Mouse (Mus musculus) limb, embryonic 14.5 days (tissue): ENCODE results near the gene Ppp2ca. TPM values are rescaled to one million over a fixed set of nuclear protein-coding genes. Genes with fewer than 3 reads are reported as not detected.

ENCODE experiments used
- ATAC-seq: fragments of 200-750 bp; cut with Nextera tagmentation; 2 replicates; pipeline ENCODE4 v1.8.0; 2017; ENCODE audit warnings: low read depth, moderate number of reproducible peaks, moderate TSS enrichment; ENCODE audit not compliant: low FRiP score
- DNase-seq: peaks from one replicate; pipeline ENCODE4 v3.0.0-alpha.2; 2015; ENCODE audit warnings: low spot score
- H3K27ac ChIP-seq: fragments of 300-500 bp; sonication (generic); replicated peaks from 2 replicates; pipeline ENCODE4 v1.5.1; 2014; ENCODE audit warnings: low read depth, mild to moderate bottlenecking, low read length, moderate library complexity, mixed read lengths
- H3K27me3 ChIP-seq: fragments of 300-500 bp; sonication (generic); 2 replicates; pipeline ENCODE4 v1.6.1; 2014; ENCODE audit warnings: low read length, mixed read lengths; ENCODE audit not compliant: control insufficient read depth, insufficient read depth
- H3K36me3 ChIP-seq: fragments of 300-500 bp; sonication (generic); 2 replicates; pipeline ENCODE4 v1.6.1; 2014; ENCODE audit warnings: mild to moderate bottlenecking, low read length, moderate library complexity, mixed read lengths; ENCODE audit not compliant: control insufficient read depth, insufficient read depth
- H3K4me1 ChIP-seq: fragments of 300-500 bp; sonication (generic); 2 replicates; pipeline ENCODE4 v1.6.1; 2014; ENCODE audit warnings: antibody characterized with exemption, low read length, mixed read lengths; ENCODE audit not compliant: control insufficient read depth, insufficient read depth
- H3K4me2 ChIP-seq: fragments of 300-500 bp; sonication (generic); replicated peaks from 2 replicates; pipeline ENCODE4 v1.6.1; 2014; ENCODE audit warnings: low read depth, mild to moderate bottlenecking, low read length, moderate library complexity; ENCODE audit not compliant: severe bottlenecking
- H3K4me3 ChIP-seq: fragments of 300-500 bp; sonication (generic); replicated peaks from 2 replicates; pipeline ENCODE4 v1.5.1; 2014; ENCODE audit warnings: low read length
- H3K9ac ChIP-seq: fragments of 300-500 bp; sonication (generic); 2 replicates; pipeline ENCODE4 v1.6.1; 2014; ENCODE audit warnings: mild to moderate bottlenecking, low read depth, low read length, moderate library complexity; ENCODE audit not compliant: severe bottlenecking
- H3K9me3 ChIP-seq: fragments of 300-500 bp; sonication (generic); 2 replicates; pipeline ENCODE4 v1.6.1; 2016; ENCODE audit warnings: low read length; ENCODE audit not compliant: control insufficient read depth
- POLR2A ChIP-seq: fragments of 200-500 bp; IDR thresholded peaks from 2 replicates; pipeline ENCODE4 v1.8.0; 2012; ENCODE audit warnings: inconsistent platforms, mild to moderate bottlenecking, moderate library complexity, borderline replicate concordance; ENCODE audit not compliant: insufficient read depth, insufficient read length; ENCODE audit errors: extremely low read depth
- WGBS: fragments of 180-500 bp; shearing (Covaris S2); extraction: QIAGEN DNeasy Blood & Tissue Kit; methylation state at CpG from one replicate; pipeline ENCODE4 v1.1.7; 2014; 5-methylcytosine and 5-hydroxymethylcytosine counted together
- microRNA-seq: library from miRNA; unstranded; fragments of <30 nt; microRNA quantifications from one replicate; pipeline ENCODE4, GENCODE M21; 2016
- polyA plus RNA-seq, 2 experiments: library from polyadenylated mRNA; depleted of rRNA in 1 of 2; stranded (reverse) in 1 of 2; unstranded in 1 of 2; fragments of >200 nt; fragmentation: Nextera tagmentation in 1 of 2; extraction: Ambion mirVana in 1 of 2; gene quantifications; 2 replicates each; pipeline versions ENCODE4 v1.2.1 to v1.2.3; 2012 to 2014

The Ppp2ca gene
- polyA plus RNA-seq, 2 experiments, result 65.6 to 88.4 TPM

DNA sequence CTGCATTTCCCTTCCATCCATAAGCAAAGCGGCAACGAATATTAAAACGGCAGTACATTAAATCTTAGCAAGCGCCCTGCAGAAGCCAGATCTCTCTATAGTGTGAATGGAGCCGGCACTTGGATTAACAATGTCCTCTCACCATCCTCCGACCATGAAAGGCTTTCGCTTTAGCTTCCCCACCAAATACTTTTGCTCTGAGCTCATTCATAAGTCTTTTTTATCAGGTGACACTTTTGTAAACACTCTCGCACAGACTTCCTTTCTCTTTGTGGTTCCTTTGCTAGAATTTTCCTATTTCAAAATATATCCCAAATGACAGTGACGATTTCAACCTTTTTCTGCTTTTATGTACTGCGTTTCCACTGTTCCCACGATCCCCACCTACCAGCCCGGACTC is 70.0 kb downstream of the Ppp2ca start:
- DNase-seq (no peak), ATAC-seq (no peak)
- Histone ChIP-seq H3K4me3 (peak overlapping the region; percentile 39), H3K27me3 (peaks cover 16% of the 10 kb centered on the region; the same call in 1 of the 2 replicates), H3K4me1 (no peaks in the 10 kb centered on the region), H3K36me3 (no peaks in the 10 kb centered on the region), H3K27ac (no peak overlapping the region), H3K9ac (no peak overlapping the region), H3K9me3 (no peaks in the 10 kb centered on the region), H3K4me2 (peak overlapping the region; percentile 58)
- 23% methylated on average over 12 of the region's 12 CpGs for WGBS
- no peak for TF ChIP-seq POLR2A

Small RNA genes lying within 50 kb of the gene (microRNA-seq; reads per million reads assigned to microRNA genes)
- not detected for gene Gm24157
- 6.0 reads per million, percentile 16 among the genes with 10 or more reads in this experiment for gene Mir3061

Other genes with a start within 250 kb of the Ppp2ca start
- gene Jade2, start 241.0 kb upstream of the Ppp2ca start, polyA plus RNA-seq (2012; rRNA removed), result 5.2 and 5.7 TPM in 2 replicates
- 1.7 and 1.8 TPM in 2 replicates for gene Jade2, start 241.0 kb upstream of the Ppp2ca start, polyA plus RNA-seq (2014; fragmentation: Nextera tagmentation; extraction: Ambion mirVana)
- gene Cdkn2aipnl, start 131.0 kb upstream of the Ppp2ca start, polyA plus RNA-seq (2012; rRNA removed), result 42.5 and 44.6 TPM in 2 replicates
- 93.3 and 103 TPM in 2 replicates for gene Cdkn2aipnl, start 131.0 kb upstream of the Ppp2ca start, polyA plus RNA-seq (2014; fragmentation: Nextera tagmentation; extraction: Ambion mirVana)
- 194 and 211 TPM in 2 replicates for gene Ube2b, start 97.9 kb upstream of the Ppp2ca start, polyA plus RNA-seq (2012; rRNA removed)
- gene Ube2b, start 97.9 kb upstream of the Ppp2ca start, polyA plus RNA-seq (2014; fragmentation: Nextera tagmentation; extraction: Ambion mirVana), result 141 and 151 TPM in 2 replicates
- gene Cdkl3, start 94.5 kb upstream of the Ppp2ca start, polyA plus RNA-seq (2012; rRNA removed), result 6.9 and 9.5 TPM in 2 replicates
- 11.9 and 12.3 TPM in 2 replicates for gene Cdkl3, start 94.5 kb upstream of the Ppp2ca start, polyA plus RNA-seq (2014; fragmentation: Nextera tagmentation; extraction: Ambion mirVana)
- gene Olfr1373, start 46.8 kb downstream of the Ppp2ca start, polyA plus RNA-seq (2012; rRNA removed), result not detected in 2 replicates
- not detected in 2 replicates for gene Olfr1373, start 46.8 kb downstream of the Ppp2ca start, polyA plus RNA-seq (2014; fragmentation: Nextera tagmentation; extraction: Ambion mirVana)
- gene Olfr1371, start 115.3 kb downstream of the Ppp2ca start, polyA plus RNA-seq (2012; rRNA removed), result not detected in 2 replicates
- gene Olfr1371, start 115.3 kb downstream of the Ppp2ca start, polyA plus RNA-seq (2014; fragmentation: Nextera tagmentation; extraction: Ambion mirVana), result not detected in 2 replicates
- gene Skp1a, start 133.3 kb downstream of the Ppp2ca start, polyA plus RNA-seq (2012; rRNA removed), result 134 and 172 TPM in 2 replicates
- 746 and 751 TPM in 2 replicates for gene Skp1a, start 133.3 kb downstream of the Ppp2ca start, polyA plus RNA-seq (2014; fragmentation: Nextera tagmentation; extraction: Ambion mirVana)
- 14.0 and 17.6 TPM in 2 replicates for gene Tcf7, start 184.3 kb downstream of the Ppp2ca start, polyA plus RNA-seq (2012; rRNA removed)
- 13.2 and 14.4 TPM in 2 replicates for gene Tcf7, start 184.3 kb downstream of the Ppp2ca start, polyA plus RNA-seq (2014; fragmentation: Nextera tagmentation; extraction: Ambion mirVana)